Comparison of ENCODE assay signal across 22 mouse cellular contexts in genomic region chr16:16574508-16574907, GRCm38 (mm10). TPM values are rescaled to one million over a fixed set of nuclear protein-coding genes. Genes with fewer than 3 reads are reported as not detected.
DNase-seq lines count a peak whose midpoint lies in the region; ATAC-seq lines count a peak whose summit lies in the region.
"Had no signal": no experiment of that assay in that cellular context is flagged by ENCODE, and none has a peak within 500 bp of the region (broad histone marks: within the 10 kb centered on the region; RNA-seq: fewer than 3 reads in every experiment).

No protein-coding gene starts in this region.

- H3K27ac ChIP-seq in macrophage = peak overlapping the region; percentile 99
- H3K27ac ChIP-seq: embryonic facial prominence, embryonic 13.5 days; embryonic facial prominence, embryonic 15.5 days; forebrain, embryonic 10.5 days; forebrain, embryonic 12.5 days had no signal

- no peak overlapping the region for H3K4me3 ChIP-seq in macrophage (ENCODE audit: inconsistent target)
- H3K4me3 ChIP-seq: embryonic facial prominence, embryonic 13.5 days; embryonic facial prominence, embryonic 15.5 days; erythroblast, embryonic 14.5 days; forebrain, embryonic 10.5 days; forebrain, embryonic 12.5 days had no signal

- peaks cover 28% of the 10 kb centered on the region for H3K79me2 ChIP-seq in macrophage (ENCODE audit: inconsistent target)

- H3K36me3 ChIP-seq in macrophage (ENCODE audit: inconsistent target) = no peaks in the 10 kb centered on the region
- H3K36me3 ChIP-seq: embryonic facial prominence, embryonic 13.5 days; embryonic facial prominence, embryonic 15.5 days; forebrain, embryonic 10.5 days; forebrain, embryonic 12.5 days had no signal

- ATAC-seq in common myeloid progenitor, adult 5-6 weeks (replicated peaks; ENCODE audit: low read depth, poor library complexity, severe bottlenecking) = peak; percentile 57
- peak; percentile 52 for ATAC-seq in megakaryocyte progenitor cell, adult 5-6 weeks (replicated peaks; ENCODE audit: poor library complexity)
- ATAC-seq: forebrain, embryonic 14.5 days; forebrain, embryonic 16.5 days had no signal

- peak; percentile 52 for DNase-seq in 416B (ENCODE audit: low read depth)
- no peak for DNase-seq in cerebellum, postnatal 10 days
- DNase-seq in layer of hippocampus, adult 9-10 months (ENCODE audit: low spot score) = no peak
- DNase-seq in thymus, adult 18-20 months = no peak
- DNase-seq: adrenal gland, adult 2 months; adrenal gland, postnatal 10 days; adrenal gland, postnatal 25 days; cerebellum, adult 11-12 months; cerebellum, adult 2 months; cerebellum, adult 9-11 months; cerebellum, postnatal 25 days; embryo, embryonic 11 days had no signal

RNA-seq across cellular contexts. Expression of gene Fgd4, which starts 25.8 kb away (rescaled TPM):
- total RNA-seq in common myeloid progenitor, adult 5-6 weeks (2017) = 15.0 and 16.9 TPM in 2 replicates
- 100 to 1,000 TPM in 24 of 26 experiments, 10 to 100 TPM in 2; 39.3 to 674 (median 405) TPM for total RNA-seq in macrophage (2018; cell fraction: chromatin; rRNA removed)
- total RNA-seq in macrophage (2018; cell fraction: cytosol; rRNA removed) = 100 to 1,000 TPM in 4 of 26 experiments, 10 to 100 TPM in 22; 41.9 to 112 (median 87.0) TPM
- 100 to 1,000 TPM in 24 of 26 experiments, 10 to 100 TPM in 2; 65.7 to 534 (median 251) TPM for total RNA-seq in macrophage (2018; cell fraction: nucleus; rRNA removed)
- polyA plus RNA-seq in macrophage (2018) = 41.3 to 60.1 TPM (median 48.0 TPM) in 3 replicates
- total RNA-seq in megakaryocyte progenitor cell, adult 5-6 weeks (2015) = 24.6 and 24.7 TPM in 2 replicates
- 31.9 and 32.3 TPM in 2 replicates for total RNA-seq in megakaryocyte progenitor cell, adult 5-6 weeks (2017)
- polyA plus RNA-seq: erythroblast, embryonic 14.5 days had no signal
